Mouse (Mus musculus) liver, embryonic 15.5 days (tissue): Measurements from ENCODE around the gene Cwc25. TPM values are rescaled to one million over a fixed set of nuclear protein-coding genes. Genes with fewer than 3 reads are reported as not detected.

Experiments used
- ATAC-seq: fragments of 200-750 bp; cut with Nextera tagmentation; 2 replicates; pipeline ENCODE4 v1.8.0; 2017; ENCODE audit warnings: moderate number of reproducible peaks, mild to moderate bottlenecking, moderate library complexity; ENCODE audit not compliant: insufficient read depth
- H3K27ac ChIP-seq: fragments of 300-500 bp; sonication (generic); replicated peaks from 2 replicates; pipeline ENCODE4 v1.5.1; 2015; ENCODE audit warnings: mild to moderate bottlenecking, inconsistent platforms
- H3K27me3 ChIP-seq: fragments of 300-500 bp; sonication (generic); 2 replicates; pipeline ENCODE4 v1.6.1; 2015; ENCODE audit warnings: mild to moderate bottlenecking, inconsistent platforms
- H3K36me3 ChIP-seq: fragments of 300-500 bp; sonication (generic); replicated peaks from 2 replicates; pipeline ENCODE4 v1.6.1; 2015; ENCODE audit warnings: moderate library complexity, mild to moderate bottlenecking, inconsistent platforms
- H3K4me1 ChIP-seq: fragments of 300-500 bp; sonication (generic); replicated peaks from 2 replicates; pipeline ENCODE4 v1.6.1; 2015; ENCODE audit warnings: inconsistent platforms
- H3K4me2 ChIP-seq: fragments of 300-500 bp; sonication (generic); 2 replicates; pipeline ENCODE4 v1.6.1; 2015; ENCODE audit warnings: moderate library complexity, mild to moderate bottlenecking, inconsistent platforms
- H3K4me3 ChIP-seq: fragments of 300-500 bp; sonication (generic); replicated peaks from 2 replicates; pipeline ENCODE4 v1.5.1; 2015; ENCODE audit warnings: mild to moderate bottlenecking, inconsistent platforms
- H3K9ac ChIP-seq: fragments of 300-500 bp; sonication (generic); 2 replicates; pipeline ENCODE4 v1.6.1; 2015; ENCODE audit warnings: moderate library complexity, mild to moderate bottlenecking, inconsistent platforms
- H3K9me3 ChIP-seq: fragments of 300-500 bp; sonication (generic); replicated peaks from 2 replicates; pipeline ENCODE4 v1.6.1; 2016; ENCODE audit warnings: inconsistent platforms
- WGBS: fragments of 180-500 bp; shearing (Covaris S2); methylation state at CpG from one replicate; pipeline ENCODE4 v1.1.7; 2015; ENCODE audit warnings: mixed read lengths; ENCODE audit not compliant: insufficient replicate concordance; 5-methylcytosine and 5-hydroxymethylcytosine counted together
- polyA plus RNA-seq: library from polyadenylated mRNA; unstranded; fragments of >200 nt; fragmentation: Nextera tagmentation; extraction: Ambion mirVana; gene quantifications from 2 replicates; pipeline ENCODE4 v1.2.1, GENCODE M21; 2015

Cwc25 gene
- 5.4 and 5.8 TPM in 2 replicates for polyA plus RNA-seq

- peak within 1 kb of the TSS; percentile 92 for H3K27ac ChIP-seq
- under 1% methylated on average over 38 of the region's 38 CpGs for WGBS
Measured at GRCm38 (mm10) chr11:97766154-97766881, at the start of gene Cwc25. Gene Cwc25 (minus strand): TSS chr11:97766556.

DNA sequence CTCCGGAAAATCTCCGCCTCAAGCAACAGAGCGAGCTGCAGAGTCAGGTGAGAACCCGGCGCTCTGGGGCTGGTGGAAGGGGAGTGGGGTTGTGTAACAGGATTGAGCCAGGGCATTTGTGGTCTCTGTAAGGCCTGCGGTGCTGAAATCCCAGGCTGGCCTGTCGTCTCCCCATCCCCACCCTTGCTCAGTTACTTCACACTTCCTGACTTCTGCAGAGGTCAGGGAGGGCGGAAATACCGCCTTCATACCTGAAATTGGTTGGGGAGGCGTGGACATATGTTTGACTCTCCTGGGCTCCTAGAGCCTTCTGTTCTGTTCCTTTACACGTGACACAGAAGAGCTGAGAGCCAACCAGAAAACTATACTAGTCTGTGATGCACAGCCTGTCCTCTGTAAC lies 49.4 kb upstream of the Cwc25 start:
- no peak for ATAC-seq
- Histone ChIP-seq H3K9me3 (no peaks in the 10 kb centered on the region), H3K27me3 (no peaks in the 10 kb centered on the region), H3K27ac (0 out of 2 replicates have a peak overlapping the region, but pooled peaks have one; percentile 29), H3K4me2 (no peak overlapping the region), H3K4me1 (peaks cover 94% of the 10 kb centered on the region), H3K4me3 (no peak overlapping the region), H3K36me3 (peaks cover 11% of the 10 kb centered on the region), H3K9ac (no peak overlapping the region)
- 66% methylated on average over 11 of the region's 11 CpGs for WGBS

More at GRCm38 (mm10) chr11:97766154-97766881, at the start of gene Cwc25:
- peak; percentile 95 for ATAC-seq
- no peaks in the 10 kb centered on the region for H3K9me3 ChIP-seq
- H3K27me3 ChIP-seq = peaks cover 3% of the 10 kb centered on the region; the same call in 1 of the 2 replicates
- peak within 1 kb of the TSS; percentile 98 for H3K4me3 ChIP-seq
- peak within 1 kb of the TSS; percentile 87 for H3K4me2 ChIP-seq
- H3K36me3 ChIP-seq = peaks cover 26% of the 10 kb centered on the region
- peak within 1 kb of the TSS; percentile 96 for H3K9ac ChIP-seq
- H3K4me1 ChIP-seq = peaks cover 24% of the 10 kb centered on the region

DNA sequence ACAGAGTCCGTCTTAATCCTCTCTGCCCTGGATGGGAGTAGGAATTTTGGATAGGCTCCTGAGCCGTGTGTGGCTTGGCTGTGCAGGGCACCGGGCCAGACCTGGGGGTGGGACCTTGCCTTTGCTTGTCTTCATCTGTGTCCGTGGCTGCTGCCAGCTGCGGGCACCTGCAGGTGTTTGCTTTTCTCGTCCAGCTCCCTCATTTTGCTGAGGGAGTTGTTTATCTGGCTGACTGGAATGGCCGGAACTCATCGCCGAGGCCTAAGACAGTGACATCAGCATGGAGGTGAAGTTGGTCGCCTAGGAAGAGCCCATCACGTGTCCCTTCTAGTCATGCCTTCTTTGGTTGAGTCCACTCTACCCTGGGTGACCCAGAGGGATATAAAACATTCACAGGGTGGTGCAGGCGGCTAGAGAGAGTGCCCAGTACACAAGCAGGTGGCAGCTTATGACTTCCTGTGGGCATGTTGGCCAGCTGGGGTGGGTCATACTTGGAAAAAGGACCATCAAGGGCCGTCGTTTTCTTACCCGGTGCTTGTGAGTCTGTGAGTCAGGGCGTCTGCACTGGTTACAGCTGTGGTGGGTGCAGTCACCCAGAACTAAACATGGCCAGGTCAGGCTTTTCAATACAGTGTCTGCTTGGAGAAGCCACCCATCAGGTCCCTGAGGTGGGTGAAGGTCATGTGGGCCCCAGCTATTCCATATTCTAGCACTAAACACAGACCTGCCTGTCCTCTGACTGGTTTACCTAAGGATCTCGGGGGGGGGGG lies 47.6 kb upstream of the Cwc25 start:
- Histone ChIP-seq H3K4me2 (no peak overlapping the region), H3K9me3 (no peaks in the 10 kb centered on the region), H3K4me1 (peaks cover 94% of the 10 kb centered on the region), H3K36me3 (peaks cover 8% of the 10 kb centered on the region), H3K27me3 (no peaks in the 10 kb centered on the region), H3K9ac (no peak overlapping the region), H3K4me3 (no peak overlapping the region), H3K27ac (no peak overlapping the region)
- 68% methylated on average over 17 of the region's 17 CpGs for WGBS
- ATAC-seq = no peak

- H3K9me3 ChIP-seq = no peaks in the 10 kb centered on the region
- ATAC-seq = no peak
- H3K27ac ChIP-seq = no peak overlapping the region
- no peak overlapping the region for H3K4me2 ChIP-seq
- peaks cover 94% of the 10 kb centered on the region for H3K4me1 ChIP-seq
- H3K9ac ChIP-seq = no peak overlapping the region
- peaks cover 8% of the 10 kb centered on the region for H3K36me3 ChIP-seq
- no peak overlapping the region for H3K4me3 ChIP-seq
- no peaks in the 10 kb centered on the region for H3K27me3 ChIP-seq
- WGBS = 60% methylated on average over 7 of the region's 7 CpGs
Measured at GRCm38 (mm10) chr11:97813085-97813484, 46.7 kb upstream of the Cwc25 start.

DNA sequence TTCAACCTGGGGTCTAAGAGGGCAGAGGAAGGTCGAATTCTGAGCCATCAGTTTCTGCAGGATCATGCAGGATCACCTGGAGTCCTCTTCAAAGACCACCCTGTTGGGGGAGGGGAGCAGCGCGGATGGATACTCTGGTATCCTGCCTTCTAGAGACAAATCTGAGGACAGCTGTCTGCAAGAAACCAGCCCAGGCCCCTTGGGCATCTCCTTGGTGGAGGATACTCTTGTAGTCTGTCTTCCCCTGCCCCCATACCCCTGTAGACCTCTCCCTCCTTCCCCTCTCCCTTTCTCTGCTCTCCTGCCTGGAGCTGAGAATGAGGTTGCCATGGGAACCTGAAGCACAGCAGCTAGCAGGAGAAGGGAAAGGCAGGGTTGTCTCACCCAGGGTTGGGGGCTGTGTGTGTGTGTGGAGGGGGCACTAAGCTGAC lies 46.1 kb upstream of the Cwc25 start:
- 53% methylated on average over 3 of the region's 3 CpGs for WGBS
- no peak for ATAC-seq
- peaks cover 94% of the 10 kb centered on the region for H3K4me1 ChIP-seq
- H3K27me3 ChIP-seq = no peaks in the 10 kb centered on the region
- no peak overlapping the region for H3K4me3 ChIP-seq
- no peak overlapping the region for H3K4me2 ChIP-seq
- peak overlapping the region; percentile 33; the same call in 1 of the 2 replicates for H3K27ac ChIP-seq
- H3K9ac ChIP-seq = no peak overlapping the region
- no peaks in the 10 kb centered on the region for H3K9me3 ChIP-seq
- peaks cover 8% of the 10 kb centered on the region for H3K36me3 ChIP-seq

- H3K9ac ChIP-seq = no peak overlapping the region
- 62% methylated on average over 12 of the region's 13 CpGs for WGBS
- peak overlapping the region; percentile 23; the same call in 1 of the 2 replicates for H3K4me2 ChIP-seq
- peaks cover 12% of the 10 kb centered on the region for H3K36me3 ChIP-seq
- peaks cover 88% of the 10 kb centered on the region for H3K4me1 ChIP-seq
- H3K27ac ChIP-seq = peak overlapping the region; percentile 41; the same call in 1 of the 2 replicates
- no peak overlapping the region for H3K4me3 ChIP-seq
- peak; percentile 37 for ATAC-seq
- no peaks in the 10 kb centered on the region for H3K9me3 ChIP-seq
- no peaks in the 10 kb centered on the region for H3K27me3 ChIP-seq
Measured at GRCm38 (mm10) chr11:97811569-97812362, 45.4 kb upstream of the Cwc25 start.

- H3K36me3 ChIP-seq = peaks cover 10% of the 10 kb centered on the region
- no peaks in the 10 kb centered on the region for H3K27me3 ChIP-seq
- ATAC-seq = no peak
- no peaks in the 10 kb centered on the region for H3K9me3 ChIP-seq
- H3K4me2 ChIP-seq = no peak overlapping the region
- H3K4me3 ChIP-seq = no peak overlapping the region
- 57% methylated on average over 3 of the region's 3 CpGs for WGBS
- peaks cover 87% of the 10 kb centered on the region for H3K4me1 ChIP-seq
- H3K9ac ChIP-seq = no peak overlapping the region
- H3K27ac ChIP-seq = no peak overlapping the region
Measured at GRCm38 (mm10) chr11:97810970-97811369, 44.6 kb upstream of the Cwc25 start.

DNA sequence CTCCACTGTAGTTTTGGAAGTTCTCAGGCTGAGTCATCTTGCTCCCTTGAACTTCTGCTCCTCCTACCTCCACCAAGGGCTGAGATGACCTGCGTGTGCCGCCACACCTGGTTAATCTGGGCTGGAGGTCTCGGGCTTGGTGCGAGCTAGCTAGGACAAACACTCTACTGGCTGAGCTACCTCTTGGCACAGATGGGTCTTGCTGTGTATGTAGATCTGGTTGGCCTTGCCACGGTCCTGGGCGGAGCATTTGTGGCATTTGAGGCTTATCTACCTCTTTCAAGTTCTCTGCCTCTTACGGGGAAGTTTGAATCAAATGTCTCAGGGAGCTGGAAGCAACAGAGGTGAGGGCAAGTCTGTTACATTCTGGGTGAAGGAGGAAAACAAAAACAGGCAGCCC lies 44.0 kb upstream of the Cwc25 start:
- Histone ChIP-seq H3K9me3 (no peaks in the 10 kb centered on the region), H3K27ac (no peak overlapping the region), H3K36me3 (peaks cover 6% of the 10 kb centered on the region; the same call in 1 of the 2 replicates), H3K4me1 (peaks cover 87% of the 10 kb centered on the region), H3K4me3 (no peak overlapping the region), H3K27me3 (no peaks in the 10 kb centered on the region), H3K9ac (no peak overlapping the region), H3K4me2 (no peak overlapping the region)
- ATAC-seq = no peak
- 47% methylated on average over 7 of the region's 7 CpGs for WGBS

DNA sequence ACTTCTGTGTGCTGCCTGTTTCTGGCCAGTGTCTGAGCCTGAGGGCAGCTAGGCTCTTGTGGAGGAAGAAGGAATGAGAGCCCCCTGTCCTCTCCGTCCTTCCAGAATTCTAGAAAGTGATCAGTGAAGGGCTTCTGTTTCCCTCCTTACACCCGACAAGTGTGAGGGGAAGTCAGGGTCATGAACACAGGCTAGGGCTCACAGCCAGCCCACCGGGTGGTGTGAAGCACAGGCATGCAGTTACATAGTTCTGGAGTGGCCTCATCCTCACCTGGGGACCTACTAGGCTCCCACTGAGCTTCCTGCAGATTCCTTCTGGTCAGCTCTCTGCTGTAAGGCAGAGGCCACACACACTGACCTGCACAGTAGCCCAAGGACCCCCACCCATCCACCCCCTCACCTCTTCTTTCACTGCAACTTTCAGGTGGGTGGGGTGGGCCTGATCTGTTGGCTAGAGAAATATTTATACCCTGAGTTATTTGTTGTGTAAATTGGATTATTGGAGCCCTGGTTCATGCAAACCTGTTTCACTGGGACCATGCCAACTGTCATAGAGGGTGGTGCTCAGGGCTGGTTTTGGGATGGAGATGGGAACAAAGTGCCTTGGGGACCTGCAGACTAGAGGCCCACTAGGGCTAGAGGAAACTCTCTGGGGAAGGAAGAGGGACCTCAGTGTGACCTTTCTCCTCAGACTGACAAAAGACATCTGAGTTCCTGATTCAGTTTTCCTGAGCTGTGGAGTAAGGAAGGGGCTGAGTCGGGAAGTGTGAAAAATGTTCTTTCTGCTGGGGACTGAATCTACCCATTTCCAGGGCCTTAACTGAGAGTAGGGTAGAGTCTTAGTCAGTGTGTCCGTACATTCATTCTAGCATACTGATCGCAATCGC lies 43.1 kb upstream of the Cwc25 start:
- WGBS = 52% methylated on average over 7 of the region's 7 CpGs
- Histone ChIP-seq H3K4me2 (no peak overlapping the region), H3K27me3 (no peaks in the 10 kb centered on the region), H3K4me1 (peaks cover 87% of the 10 kb centered on the region), H3K27ac (peak overlapping the region; percentile 24; the same call in 1 of the 2 replicates), H3K36me3 (peaks cover 6% of the 10 kb centered on the region; the same call in 1 of the 2 replicates), H3K9me3 (no peaks in the 10 kb centered on the region), H3K9ac (no peak overlapping the region), H3K4me3 (no peak overlapping the region)
- ATAC-seq = no peak
